Mouse (Mus musculus) neural tube, embryonic 11.5 days (tissue): ENCODE data around the gene Phf13. TPM values are rescaled to one million over a fixed set of nuclear protein-coding genes. Genes with fewer than 3 reads are reported as not detected.
A peak's percentile ranks its signal among the peaks of the same experiment; 100 is the strongest.

Experiments
- ATAC-seq: fragments of 200-750 bp; cut with Nextera tagmentation; 2 replicates; pipeline ENCODE4 v1.8.0; 2017; ENCODE audit warnings: moderate number of reproducible peaks, mild to moderate bottlenecking, moderate TSS enrichment, moderate library complexity; ENCODE audit not compliant: insufficient read depth, low FRiP score, low TSS enrichment
- DNase-seq: peaks from one replicate; pipeline ENCODE4 v3.0.0-alpha.2; 2015; ENCODE audit warnings: low spot score
- H3K27ac ChIP-seq: fragments of 300-500 bp; sonication (generic); 2 replicates; pipeline ENCODE4 v1.5.1; 2014; ENCODE audit warnings: low read depth, mild to moderate bottlenecking, low read length
- H3K27me3 ChIP-seq: fragments of 300-500 bp; sonication (generic); 2 replicates; pipeline ENCODE4 v1.6.1; 2014; ENCODE audit warnings: mild to moderate bottlenecking, low read length, mixed read lengths; ENCODE audit not compliant: control insufficient read depth, insufficient read depth
- H3K36me3 ChIP-seq: fragments of 300-500 bp; sonication (generic); 2 replicates; pipeline ENCODE4 v1.6.1; 2014; ENCODE audit warnings: mild to moderate bottlenecking, low read length, moderate library complexity, mixed read lengths; ENCODE audit not compliant: control insufficient read depth, insufficient read depth
- H3K4me1 ChIP-seq: fragments of 300-500 bp; sonication (generic); 2 replicates; pipeline ENCODE4 v1.6.1; 2014; ENCODE audit warnings: low read length, mixed read lengths; ENCODE audit not compliant: control insufficient read depth, insufficient read depth
- H3K4me2 ChIP-seq: fragments of 300-500 bp; sonication (generic); 2 replicates; pipeline ENCODE4 v1.6.1; 2014; ENCODE audit warnings: low read depth, mild to moderate bottlenecking, moderate library complexity
- H3K4me3 ChIP-seq: fragments of 300-500 bp; sonication (generic); 2 replicates; pipeline ENCODE4 v1.5.1; 2014; ENCODE audit warnings: low read depth, low read length
- H3K9ac ChIP-seq: fragments of 300-500 bp; sonication (generic); 2 replicates; pipeline ENCODE4 v1.6.1; 2014; ENCODE audit warnings: mild to moderate bottlenecking, low read length
- H3K9me3 ChIP-seq: fragments of 300-500 bp; sonication (generic); 2 replicates; pipeline ENCODE4 v1.6.1; 2016; ENCODE audit warnings: low read length; ENCODE audit not compliant: control insufficient read depth
- WGBS: fragments of 180-500 bp; shearing (Covaris S2); extraction: QIAGEN DNeasy Blood & Tissue Kit; methylation state at CpG from one replicate; pipeline ENCODE4 v1.1.7; 2014; 5-methylcytosine and 5-hydroxymethylcytosine counted together
- polyA plus RNA-seq: library from polyadenylated mRNA; unstranded; fragments of >200 nt; fragmentation: Nextera tagmentation; extraction: Ambion mirVana; gene quantifications from 2 replicates; pipeline ENCODE4 v1.2.1, GENCODE M21; 2014

The Phf13 gene
- polyA plus RNA-seq, 1 experiment from 2014 or later, result 28.8 TPM

- no peak overlapping the region for H3K27ac ChIP-seq
- no peak overlapping the region for H3K9ac ChIP-seq
- no peaks in the 10 kb centered on the region for H3K9me3 ChIP-seq
- no peaks in the 10 kb centered on the region for H3K27me3 ChIP-seq
- peaks cover 14% of the 10 kb centered on the region for H3K36me3 ChIP-seq
- peak overlapping the region; percentile 86 for H3K4me3 ChIP-seq
- DNase-seq (no peak), ATAC-seq (peak; percentile 29)
- peak overlapping the region; percentile 84 for H3K4me2 ChIP-seq
- WGBS, result 25% methylated on average over 6 of the region's 6 CpGs
- peaks cover 13% of the 10 kb centered on the region for H3K4me1 ChIP-seq
Observed at GRCm38 (mm10) chr4:151989110-151989488, 7.0 kb downstream of the Phf13 start.

- DNase-seq (peak; percentile 82), ATAC-seq (peak; percentile 77)
- peak within 1 kb of the TSS; percentile 87 for H3K9ac ChIP-seq
- H3K9me3 ChIP-seq, result no peaks in the 10 kb centered on the region
- no peaks in the 10 kb centered on the region for H3K27me3 ChIP-seq
- peaks cover 8% of the 10 kb centered on the region for H3K4me1 ChIP-seq
- peaks cover 14% of the 10 kb centered on the region for H3K36me3 ChIP-seq
- peak within 1 kb of the TSS; percentile 84 for H3K4me2 ChIP-seq
- peak within 1 kb of the TSS; percentile 86 for H3K4me3 ChIP-seq
- under 1% methylated on average over 54 of the region's 54 CpGs for WGBS
- H3K27ac ChIP-seq, result peak within 1 kb of the TSS; percentile 70; the same call in 1 of the 2 replicates
Observed at GRCm38 (mm10) chr4:151988342-151989109, 7.5 kb downstream of the Phf13 start, which contains the start of gene Thap3. Thap3 (minus strand) TSS chr4:151988997.

GRCm38 (mm10) chr4:151988014-151988341, 8.1 kb downstream of the Phf13 start:
- Histone ChIP-seq H3K4me1 (peaks cover 7% of the 10 kb centered on the region), H3K36me3 (peaks cover 14% of the 10 kb centered on the region), H3K4me3 (peak overlapping the region; percentile 86), H3K4me2 (peak overlapping the region; percentile 84), H3K27me3 (no peaks in the 10 kb centered on the region), H3K27ac (no peak overlapping the region), H3K9ac (peak overlapping the region; percentile 87), H3K9me3 (no peaks in the 10 kb centered on the region)
- WGBS, result 31% methylated on average over 10 of the region's 10 CpGs
- no peak for ATAC-seq
- DNase-seq, result no peak

- Histone ChIP-seq H3K4me2 (no peak overlapping the region), H3K4me1 (peaks cover 7% of the 10 kb centered on the region), H3K27ac (no peak overlapping the region), H3K27me3 (no peaks in the 10 kb centered on the region), H3K9ac (no peak overlapping the region), H3K4me3 (no peak overlapping the region), H3K36me3 (peaks cover 10% of the 10 kb centered on the region), H3K9me3 (no peaks in the 10 kb centered on the region)
- ATAC-seq (no peak), DNase-seq (no peak)
- WGBS, result 62% methylated on average over 8 of the region's 8 CpGs
Observed at GRCm38 (mm10) chr4:151986650-151987049, 9.4 kb downstream of the Phf13 start.

- Histone ChIP-seq H3K27ac (no peak overlapping the region), H3K36me3 (peaks cover 5% of the 10 kb centered on the region), H3K27me3 (no peaks in the 10 kb centered on the region), H3K4me3 (no peak overlapping the region), H3K4me1 (peaks cover 7% of the 10 kb centered on the region), H3K9me3 (no peaks in the 10 kb centered on the region), H3K9ac (peak overlapping the region; percentile 32; the same call in 1 of the 2 replicates), H3K4me2 (no peak overlapping the region)
- ATAC-seq, result no peak
- DNase-seq, result no peak
- 31% methylated on average over 10 of the region's 10 CpGs for WGBS
Observed at GRCm38 (mm10) chr4:151985886-151986285, 10.2 kb downstream of the Phf13 start.

GRCm38 (mm10) chr4:151983560-151983959, 12.5 kb downstream of the Phf13 start:
- no peak overlapping the region for H3K9ac ChIP-seq
- H3K27me3 ChIP-seq, result no peaks in the 10 kb centered on the region
- H3K27ac ChIP-seq, result no peak overlapping the region
- DNase-seq (peak; percentile 20), ATAC-seq (no peak; the same call in 1 of the 2 replicates)
- no peak overlapping the region for H3K4me2 ChIP-seq
- no peaks in the 10 kb centered on the region for H3K9me3 ChIP-seq
- peaks cover 5% of the 10 kb centered on the region for H3K4me1 ChIP-seq
- H3K4me3 ChIP-seq, result no peak overlapping the region
- 36% methylated on average over 8 of the region's 9 CpGs for WGBS
- H3K36me3 ChIP-seq, result peaks cover 4% of the 10 kb centered on the region

GRCm38 (mm10) chr4:151983043-151983442, 13.0 kb downstream of the Phf13 start:
- no peaks in the 10 kb centered on the region for H3K9me3 ChIP-seq
- no peak overlapping the region for H3K4me2 ChIP-seq
- no peak overlapping the region for H3K4me3 ChIP-seq
- WGBS, result 66% methylated on average over 17 of the region's 17 CpGs
- no peaks in the 10 kb centered on the region for H3K27me3 ChIP-seq
- peaks cover 4% of the 10 kb centered on the region for H3K4me1 ChIP-seq
- no peak overlapping the region for H3K9ac ChIP-seq
- DNase-seq (no peak), ATAC-seq (no peak)
- peaks cover 4% of the 10 kb centered on the region for H3K36me3 ChIP-seq
- no peak overlapping the region for H3K27ac ChIP-seq

GRCm38 (mm10) chr4:151981363-151981762, 14.7 kb downstream of the Phf13 start:
- no peak overlapping the region for H3K4me3 ChIP-seq
- no peaks in the 10 kb centered on the region for H3K9me3 ChIP-seq
- H3K4me2 ChIP-seq, result no peak overlapping the region
- no peaks in the 10 kb centered on the region; the same call in 1 of the 2 replicates for H3K4me1 ChIP-seq
- DNase-seq (peak; percentile 83), ATAC-seq (peak; percentile 64)
- H3K27me3 ChIP-seq, result no peaks in the 10 kb centered on the region
- peaks cover 4% of the 10 kb centered on the region for H3K36me3 ChIP-seq
- H3K9ac ChIP-seq, result no peak overlapping the region
- 19% methylated on average over 5 of the region's 5 CpGs for WGBS
- no peak overlapping the region for H3K27ac ChIP-seq

GRCm38 (mm10) chr4:151980699-151981098, 15.4 kb downstream of the Phf13 start:
- Histone ChIP-seq H3K9ac (no peak overlapping the region), H3K4me3 (no peak overlapping the region), H3K27me3 (no peaks in the 10 kb centered on the region), H3K4me2 (no peak overlapping the region), H3K36me3 (peaks cover 4% of the 10 kb centered on the region), H3K9me3 (no peaks in the 10 kb centered on the region), H3K27ac (no peak overlapping the region), H3K4me1 (no peaks in the 10 kb centered on the region; the same call in 1 of the 2 replicates)
- DNase-seq, result no peak
- no peak for ATAC-seq
- WGBS, result 86% methylated on average over 8 of the region's 8 CpGs
